Mouse (Mus musculus) lung, adult 2 months (tissue): ENCODE results near the gene Golgb1.

ENCODE experiments used
- CTCF ChIP-seq: fragments of 200-500 bp; IDR thresholded peaks from 2 replicates; pipeline ENCODE4 v1.5.1; 2011; ENCODE audit warnings: mild to moderate bottlenecking, low read length, control low read depth; ENCODE audit not compliant: insufficient read depth
- POLR2A ChIP-seq: fragments of 200-500 bp; IDR thresholded peaks from 2 replicates; pipeline ENCODE4 v1.6.1; 2011; ENCODE audit warnings: low read depth, mild to moderate bottlenecking, control low read depth, low read length, borderline replicate concordance; ENCODE audit errors: extremely low read depth

DNA sequence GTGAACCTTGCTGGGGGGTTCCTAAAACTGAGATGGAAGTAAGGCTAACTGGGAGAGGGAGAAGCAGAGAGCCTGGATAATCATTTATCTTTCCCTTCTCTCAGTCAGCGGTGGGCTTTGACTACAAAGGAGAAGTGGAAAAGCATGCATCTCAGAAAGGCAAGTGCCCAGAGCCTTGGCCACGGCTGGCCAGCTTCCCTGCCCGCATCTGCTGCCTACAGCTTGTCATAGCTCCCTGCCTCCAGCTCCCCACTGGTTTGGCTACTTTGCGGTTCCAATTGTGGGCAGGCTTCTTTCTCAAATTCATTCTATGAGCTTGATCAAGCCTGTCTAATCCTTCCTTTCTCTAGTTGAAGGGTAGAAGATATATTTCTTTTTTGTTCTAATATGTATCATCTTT lies 76.1 kb downstream of the Golgb1 start:
- TF ChIP-seq CTCF (no peak), POLR2A (no peak)
